Mouse (Mus musculus) heart, embryonic 13.5 days (tissue): ENCODE results near the gene Pms1. TPM values are rescaled to one million over a fixed set of nuclear protein-coding genes. Genes with fewer than 3 reads are reported as not detected.
"Not testable (repeated sequence)": the region's sequence is repeated elsewhere in the genome, so short reads cannot be mapped to it uniquely, and the experiment has no call there.

Experiments used
- ATAC-seq: fragments of 200-750 bp; cut with Nextera tagmentation; 2 replicates; pipeline ENCODE4 v1.8.0; 2017; ENCODE audit warnings: moderate TSS enrichment; ENCODE audit not compliant: insufficient number of reproducible peaks, low FRiP score, low TSS enrichment; ENCODE audit errors: extremely low read depth
- H3K27ac ChIP-seq: fragments of 300-500 bp; sonication (generic); replicated peaks from 2 replicates; pipeline ENCODE4 v1.5.1; 2015; ENCODE audit warnings: moderate library complexity, mild to moderate bottlenecking, inconsistent platforms
- H3K27me3 ChIP-seq: fragments of 300-500 bp; sonication (generic); replicated peaks from 2 replicates; pipeline ENCODE4 v1.6.1; 2015; ENCODE audit warnings: mild to moderate bottlenecking, inconsistent platforms
- H3K36me3 ChIP-seq: fragments of 300-500 bp; sonication (generic); 2 replicates; pipeline ENCODE4 v1.6.1; 2015; ENCODE audit warnings: mild to moderate bottlenecking, inconsistent platforms
- H3K4me1 ChIP-seq: fragments of 300-500 bp; sonication (generic); 2 replicates; pipeline ENCODE4 v1.6.1; 2015; ENCODE audit warnings: inconsistent platforms
- H3K4me2 ChIP-seq: fragments of 300-500 bp; sonication (generic); 2 replicates; pipeline ENCODE4 v1.6.1; 2015; ENCODE audit warnings: inconsistent platforms, mild to moderate bottlenecking, moderate library complexity
- H3K4me3 ChIP-seq: fragments of 300-500 bp; sonication (generic); 2 replicates; pipeline ENCODE4 v1.5.1; 2015; ENCODE audit warnings: moderate library complexity, mild to moderate bottlenecking, inconsistent platforms
- H3K9ac ChIP-seq: fragments of 300-500 bp; sonication (generic); 2 replicates; pipeline ENCODE4 v1.6.1; 2015; ENCODE audit warnings: inconsistent platforms, mild to moderate bottlenecking, moderate library complexity
- H3K9me3 ChIP-seq: fragments of 300-500 bp; sonication (generic); 2 replicates; pipeline ENCODE4 v1.6.1; 2016; ENCODE audit warnings: inconsistent platforms
- WGBS: fragments of 180-500 bp; shearing (Covaris S2); methylation state at CpG from one replicate; pipeline ENCODE4 v1.1.7; 2015; ENCODE audit warnings: mixed read lengths; 5-methylcytosine and 5-hydroxymethylcytosine counted together
- polyA plus RNA-seq: library from polyadenylated mRNA; unstranded; fragments of >200 nt; fragmentation: Nextera tagmentation; extraction: Ambion mirVana; gene quantifications from 2 replicates; pipeline ENCODE4 v1.2.1, GENCODE M21; 2015

The Pms1 gene
- polyA plus RNA-seq, 1 experiment from 2014 or later = 9.0 TPM

DNA sequence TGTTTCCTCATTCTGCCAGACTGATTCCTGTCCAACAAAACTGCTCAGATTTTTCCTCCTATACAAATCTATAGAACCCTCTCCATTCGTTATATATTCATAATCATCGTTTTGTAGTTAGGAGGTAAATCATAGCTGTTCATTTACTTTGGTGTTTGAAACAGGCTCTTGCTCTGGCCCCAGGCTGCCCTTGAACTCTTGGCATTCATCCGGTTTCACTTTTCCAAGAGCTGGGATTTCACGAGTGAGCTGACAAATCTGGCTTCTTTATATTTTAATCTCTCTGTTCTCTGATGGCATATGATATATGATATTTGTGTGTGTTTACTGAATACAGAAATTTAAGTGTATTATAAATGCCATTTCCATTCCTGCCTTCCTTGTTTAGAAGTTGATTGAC, 3.7 kb upstream of the Pms1 start:
- no peaks in the 10 kb centered on the region for H3K27me3 ChIP-seq
- no peak overlapping the region for H3K4me2 ChIP-seq
- no peak overlapping the region for H3K27ac ChIP-seq
- ATAC-seq = no peak
- peaks cover 20% of the 10 kb centered on the region for H3K36me3 ChIP-seq
- no peak overlapping the region for H3K4me3 ChIP-seq
- H3K9me3 ChIP-seq = no peaks in the 10 kb centered on the region
- WGBS = 79% methylated on average over 4 of the region's 4 CpGs
- H3K4me1 ChIP-seq = peaks cover 14% of the 10 kb centered on the region
- H3K9ac ChIP-seq = no peak overlapping the region

DNA sequence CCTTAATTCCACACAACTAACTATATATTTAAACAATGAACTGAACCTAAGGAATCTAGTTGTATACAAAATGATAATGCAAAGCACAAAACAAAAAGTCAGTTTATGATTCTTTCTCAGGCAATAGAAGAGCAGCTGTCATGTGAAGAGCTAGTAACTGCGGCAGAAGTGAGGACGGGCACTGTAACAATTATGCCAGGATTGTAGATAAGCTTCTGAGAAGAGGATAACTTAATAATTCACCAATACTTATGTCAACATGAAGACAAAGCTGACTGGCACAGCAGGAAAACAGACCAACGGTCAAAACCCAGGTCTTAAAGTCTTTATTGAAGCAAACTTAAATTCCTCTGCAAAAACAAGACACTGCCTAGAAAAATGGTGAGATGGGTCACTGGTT, 5.6 kb downstream of the Pms1 start:
- Histone ChIP-seq H3K9ac (no peak overlapping the region), H3K36me3 (peaks cover 3% of the 10 kb centered on the region; the same call in 1 of the 2 replicates), H3K4me3 (no peak overlapping the region), H3K4me1 (peaks cover 6% of the 10 kb centered on the region), H3K27ac (no peak overlapping the region), H3K4me2 (no peak overlapping the region), H3K27me3 (no peaks in the 10 kb centered on the region), H3K9me3 (no peaks in the 10 kb centered on the region)
- 57% methylated on average over 3 of the region's 3 CpGs for WGBS
- ATAC-seq = no peak

DNA sequence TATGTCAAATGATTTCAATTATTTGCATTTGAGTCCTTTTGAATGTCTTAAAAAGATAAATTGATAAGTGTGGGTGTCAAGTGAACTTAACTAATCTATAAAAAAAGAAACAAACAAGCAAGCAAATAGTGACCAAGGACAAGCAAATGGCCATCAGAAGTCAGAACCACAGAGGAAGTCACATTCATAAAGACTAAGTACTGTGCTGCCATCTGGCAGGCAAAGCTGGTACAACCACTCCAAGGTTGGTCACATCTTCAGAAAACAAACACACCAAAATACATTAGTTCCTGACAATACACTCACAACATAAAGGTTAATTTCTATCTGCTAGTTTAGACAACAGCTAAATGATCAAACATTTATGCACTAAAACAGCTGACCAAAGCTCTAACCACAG, 24.2 kb downstream of the Pms1 start:
- Histone ChIP-seq H3K27me3 (no peaks in the 10 kb centered on the region), H3K4me2 (no peak overlapping the region), H3K9me3 (no peaks in the 10 kb centered on the region), H3K4me1 (no peaks in the 10 kb centered on the region), H3K4me3 (no peak overlapping the region), H3K27ac (no peak overlapping the region), H3K36me3 (0 out of 2 replicates have a peak, but pooled peaks cover 2% of the 10 kb centered on the region), H3K9ac (no peak overlapping the region)
- ATAC-seq = no peak

DNA sequence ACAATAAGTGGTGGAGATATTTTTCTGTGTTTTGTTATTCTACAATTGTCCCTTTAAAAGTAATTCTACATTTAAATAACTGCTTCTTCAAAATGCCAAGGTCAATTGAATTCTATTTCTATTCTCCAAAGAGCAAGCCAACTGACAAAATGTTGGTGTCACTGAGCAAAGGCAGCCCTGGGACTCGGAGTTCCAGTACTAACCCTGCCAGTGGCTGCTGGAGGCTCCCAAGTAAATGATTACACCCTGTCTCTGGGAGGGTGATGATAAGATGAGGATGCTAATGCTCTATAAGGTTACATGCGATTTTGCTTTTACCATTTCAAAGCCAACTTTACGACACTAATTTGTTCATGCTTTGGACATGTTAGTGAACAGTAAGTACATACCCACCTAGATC, 26.9 kb downstream of the Pms1 start:
- H3K9me3 ChIP-seq = 0 out of 2 replicates have a peak, but pooled peaks cover 5% of the 10 kb centered on the region
- 52% methylated on average over 3 of the region's 3 CpGs for WGBS
- no peak overlapping the region for H3K4me3 ChIP-seq
- no peak overlapping the region for H3K9ac ChIP-seq
- no peaks in the 10 kb centered on the region for H3K4me1 ChIP-seq
- H3K27ac ChIP-seq = no peak overlapping the region
- H3K27me3 ChIP-seq = no peaks in the 10 kb centered on the region
- peaks cover 11% of the 10 kb centered on the region for H3K36me3 ChIP-seq
- no peak for ATAC-seq
- H3K4me2 ChIP-seq = no peak overlapping the region

DNA sequence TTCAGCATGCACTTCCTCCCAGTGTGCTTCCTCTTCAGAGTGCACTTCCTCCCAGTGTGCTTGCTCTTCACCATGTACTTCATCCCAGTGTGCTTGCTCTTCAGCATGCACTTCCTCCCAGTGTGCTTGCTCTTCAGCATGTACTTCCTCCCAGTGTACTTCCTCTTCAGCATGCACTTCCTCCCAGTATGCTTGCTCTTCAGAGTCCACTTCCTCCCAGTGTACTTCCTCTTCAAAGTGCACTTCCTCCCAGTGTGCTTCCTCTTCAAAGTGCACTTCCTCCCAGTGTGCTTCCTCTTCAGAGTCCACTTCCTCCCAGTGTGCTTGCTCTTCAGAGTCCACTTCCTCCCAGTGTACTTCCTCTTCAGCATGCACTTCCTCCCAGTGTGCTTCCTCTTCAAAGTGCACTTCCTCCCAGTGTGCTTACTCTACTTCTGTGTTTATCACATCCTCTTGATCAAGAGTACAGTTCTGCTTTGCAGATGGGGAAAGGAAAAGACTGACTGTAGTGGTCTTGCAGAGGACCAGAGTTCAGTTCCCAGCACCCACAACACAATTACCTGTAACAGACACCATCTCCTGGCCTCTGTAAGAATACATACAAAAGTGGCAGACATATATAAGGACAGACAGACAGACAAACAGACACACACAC, 31.7 kb downstream of the Pms1 start:
- not testable (repeated sequence) for H3K27me3 ChIP-seq, H3K4me1 ChIP-seq, H3K4me3 ChIP-seq, H3K9ac ChIP-seq, H3K9me3 ChIP-seq, H3K27ac ChIP-seq, ATAC-seq, H3K4me2 ChIP-seq
- H3K36me3 ChIP-seq = peaks cover 19% of the 10 kb centered on the region

DNA sequence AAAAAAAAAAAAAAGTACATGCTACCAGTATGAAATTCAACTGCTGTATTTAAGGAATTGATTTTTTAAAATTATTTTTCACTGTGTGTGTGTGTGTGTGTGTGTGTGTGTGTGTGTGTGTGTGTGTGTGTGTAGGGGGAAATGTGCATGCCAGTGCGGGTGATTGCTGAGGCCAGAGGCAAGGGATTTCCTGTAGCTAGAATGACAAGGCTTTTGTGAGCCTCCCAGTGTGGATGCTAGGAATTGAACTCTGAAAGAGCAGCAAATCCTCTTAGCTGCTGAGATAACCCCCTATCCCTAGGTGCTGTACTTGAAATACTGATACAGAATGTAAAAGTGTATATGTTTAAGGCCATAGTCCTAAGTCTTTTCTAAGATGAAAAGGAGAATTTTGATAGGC, 70.8 kb downstream of the Pms1 start:
- Histone ChIP-seq H3K4me3 (no peak overlapping the region), H3K9me3 (no peaks in the 10 kb centered on the region), H3K27ac (no peak overlapping the region), H3K9ac (no peak overlapping the region), H3K36me3 (no peaks in the 10 kb centered on the region), H3K4me2 (no peak overlapping the region), H3K4me1 (peaks cover 10% of the 10 kb centered on the region), H3K27me3 (no peaks in the 10 kb centered on the region)
- 38% methylated on average over 1 of the region's 1 CpGs for WGBS
- ATAC-seq = no peak

DNA sequence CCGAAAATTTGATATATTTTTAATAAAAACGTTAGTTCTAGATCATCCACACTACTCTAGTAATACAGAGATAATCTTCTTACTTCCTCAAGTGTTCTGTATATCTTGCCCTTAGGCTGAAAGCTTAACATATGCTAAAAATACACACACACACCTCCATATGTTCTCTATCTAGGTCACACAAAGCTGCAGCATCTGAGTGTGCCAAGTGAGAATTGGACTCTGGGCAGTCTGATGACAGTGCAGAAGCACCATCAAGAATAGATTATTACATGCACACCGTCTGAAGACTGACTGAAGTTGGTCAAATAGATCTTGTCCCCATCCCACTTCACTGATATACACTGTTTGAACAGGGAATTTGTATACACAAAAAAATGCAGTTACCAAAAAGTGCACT, 71.2 kb downstream of the Pms1 start:
- 56% methylated on average over 3 of the region's 3 CpGs for WGBS
- Histone ChIP-seq H3K9ac (no peak overlapping the region), H3K4me1 (peaks cover 10% of the 10 kb centered on the region), H3K4me2 (no peak overlapping the region), H3K4me3 (no peak overlapping the region), H3K27me3 (no peaks in the 10 kb centered on the region), H3K9me3 (no peaks in the 10 kb centered on the region), H3K36me3 (no peaks in the 10 kb centered on the region), H3K27ac (no peak overlapping the region)
- ATAC-seq = no peak

DNA sequence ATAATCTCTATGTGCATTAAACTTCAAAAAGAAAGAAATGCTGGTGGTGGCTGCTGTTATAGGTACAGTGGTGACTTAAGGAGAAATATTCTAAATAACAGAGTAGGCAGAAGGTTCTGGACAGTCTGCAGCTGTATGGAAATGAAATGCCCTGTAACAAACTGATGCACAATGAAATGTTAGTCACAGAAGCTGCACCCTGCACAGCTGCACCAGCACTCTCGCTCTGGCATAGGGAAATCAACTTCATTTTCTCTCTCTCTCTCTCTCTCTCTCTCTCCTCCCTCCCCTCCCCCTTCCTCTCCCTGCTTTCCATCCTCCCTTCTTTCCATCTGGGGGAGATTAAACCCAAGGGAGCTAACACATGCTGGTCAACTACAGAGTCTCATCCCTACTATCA, 72.0 kb downstream of the Pms1 start:
- peaks cover 10% of the 10 kb centered on the region for H3K4me1 ChIP-seq
- H3K27me3 ChIP-seq = no peaks in the 10 kb centered on the region
- no peak overlapping the region for H3K27ac ChIP-seq
- ATAC-seq = no peak
- no peak overlapping the region for H3K9ac ChIP-seq
- WGBS = 69% methylated on average over 1 of the region's 1 CpGs
- H3K4me3 ChIP-seq = no peak overlapping the region
- no peaks in the 10 kb centered on the region for H3K36me3 ChIP-seq
- no peak overlapping the region for H3K4me2 ChIP-seq
- H3K9me3 ChIP-seq = no peaks in the 10 kb centered on the region

DNA sequence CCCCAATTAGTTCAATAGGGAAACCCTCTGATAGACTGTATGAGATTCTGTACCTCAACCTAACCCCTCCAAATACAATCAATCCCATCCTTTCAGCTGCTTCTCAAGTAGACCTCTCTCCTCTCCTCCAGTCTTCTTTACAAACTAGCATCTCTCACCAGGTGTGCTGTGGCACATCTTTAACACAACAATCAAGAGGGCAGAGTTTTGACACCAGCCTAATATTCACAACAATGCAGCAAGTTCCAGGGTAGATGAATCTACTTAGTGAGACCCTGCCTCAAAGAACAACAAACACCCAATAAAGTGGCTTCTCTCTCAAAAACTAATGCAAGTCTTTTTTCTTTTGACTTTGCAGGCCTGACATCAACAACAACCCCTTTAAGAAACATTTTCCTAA, 86.7 kb downstream of the Pms1 start:
- Histone ChIP-seq H3K27me3 (no peaks in the 10 kb centered on the region), H3K4me2 (no peak overlapping the region), H3K9ac (no peak overlapping the region), H3K4me3 (no peak overlapping the region), H3K9me3 (no peaks in the 10 kb centered on the region), H3K4me1 (peaks cover 11% of the 10 kb centered on the region), H3K36me3 (peaks cover 6% of the 10 kb centered on the region), H3K27ac (no peak overlapping the region)
- ATAC-seq = no peak

DNA sequence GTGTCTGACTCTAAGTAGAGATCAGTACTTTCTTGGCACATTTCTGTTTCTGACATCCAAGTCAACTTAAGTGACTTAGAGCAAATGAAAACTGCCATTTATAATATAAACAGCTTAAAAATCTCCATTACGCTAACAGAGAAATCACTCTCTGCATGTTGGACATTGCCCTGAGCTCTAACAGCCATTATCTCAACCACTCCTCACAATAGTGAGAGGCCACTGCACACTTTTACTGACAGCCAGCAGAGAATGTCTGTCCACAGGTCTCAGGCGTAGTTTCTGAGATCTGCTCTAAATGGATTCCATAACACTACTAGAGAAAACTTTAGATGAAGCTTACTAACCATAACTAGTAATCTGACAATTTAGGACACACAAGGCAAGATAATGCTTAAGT, 92.9 kb downstream of the Pms1 start:
- peaks cover 12% of the 10 kb centered on the region for H3K4me1 ChIP-seq
- WGBS = 47% methylated on average over 2 of the region's 2 CpGs

DNA sequence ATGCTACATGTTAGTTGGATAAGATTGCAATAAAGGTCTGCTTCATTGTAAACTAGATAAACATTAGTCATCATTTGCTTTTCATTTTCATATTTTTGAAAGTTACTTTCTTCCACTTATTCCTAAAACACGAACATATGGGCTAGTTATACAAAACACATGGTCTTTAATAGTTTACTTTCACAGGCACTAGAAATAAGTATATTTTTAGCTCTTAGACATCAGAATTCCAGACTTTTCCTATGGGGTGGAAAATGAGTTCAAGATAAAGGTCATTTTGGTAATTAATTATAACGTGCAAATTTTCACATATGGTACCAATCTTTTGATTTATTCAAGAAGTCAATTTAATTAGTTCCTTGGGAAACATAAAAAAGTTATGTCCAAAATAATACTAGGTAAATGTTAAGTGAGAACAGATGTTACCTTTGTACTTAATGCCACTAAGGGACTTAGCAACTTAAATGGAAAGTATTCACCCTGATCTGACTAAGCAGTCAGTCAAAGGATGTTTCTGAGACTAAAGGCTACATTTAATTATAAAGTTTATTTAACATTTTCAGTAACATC, 95.1 kb downstream of the Pms1 start:
- Histone ChIP-seq H3K36me3 (peaks cover 8% of the 10 kb centered on the region), H3K9ac (no peak overlapping the region), H3K4me2 (no peak overlapping the region), H3K4me3 (no peak overlapping the region), H3K9me3 (no peaks in the 10 kb centered on the region), H3K4me1 (peaks cover 12% of the 10 kb centered on the region), H3K27me3 (no peaks in the 10 kb centered on the region), H3K27ac (no peak overlapping the region)
- no peak for ATAC-seq
- 80% methylated on average over 2 of the region's 2 CpGs for WGBS

More for the DNA sequence above, 92.9 kb downstream of the Pms1 start:
- Histone ChIP-seq H3K4me2 (no peak overlapping the region), H3K9me3 (no peaks in the 10 kb centered on the region), H3K36me3 (peaks cover 9% of the 10 kb centered on the region), H3K27ac (0 out of 2 replicates have a peak overlapping the region, but pooled peaks have one; percentile 29), H3K9ac (no peak overlapping the region), H3K4me3 (no peak overlapping the region), H3K27me3 (no peaks in the 10 kb centered on the region)
- no peak for ATAC-seq

DNA sequence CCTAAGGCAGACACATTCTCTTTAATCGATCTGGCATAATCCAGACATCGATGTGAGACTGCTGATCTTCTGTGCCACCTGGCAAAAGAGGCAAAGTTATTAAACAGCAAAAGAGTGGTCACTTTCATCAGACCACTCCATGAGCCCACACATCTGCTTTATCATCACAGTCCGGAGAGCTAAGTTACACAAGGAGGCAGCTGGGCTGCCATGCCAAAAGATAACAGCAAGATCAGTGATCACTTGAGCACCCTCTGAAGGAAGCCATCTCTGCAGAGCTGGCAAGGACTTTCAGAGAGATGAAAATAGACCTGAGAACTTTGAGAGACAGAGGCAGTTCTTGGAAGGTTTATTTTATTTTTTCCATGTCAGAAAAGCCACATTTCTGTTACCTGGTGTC, 102.3 kb downstream of the Pms1 start:
- no peak overlapping the region for H3K9ac ChIP-seq
- 59% methylated on average over 3 of the region's 3 CpGs for WGBS
- no peak for ATAC-seq
- no peaks in the 10 kb centered on the region for H3K27me3 ChIP-seq
- no peak overlapping the region for H3K4me3 ChIP-seq
- no peaks in the 10 kb centered on the region for H3K9me3 ChIP-seq
- no peak overlapping the region for H3K27ac ChIP-seq
- no peak overlapping the region for H3K4me2 ChIP-seq
- H3K4me1 ChIP-seq = peaks cover 19% of the 10 kb centered on the region
- no peaks in the 10 kb centered on the region for H3K36me3 ChIP-seq
